Mouse (Mus musculus) 3T3-L1 (cell line): ENCODE data around the gene Polr2c.

Source experiments
- DNase-seq: peaks from one replicate; pipeline ENCODE4 v3.0.0-alpha.2; 2015; ENCODE audit warnings: low read depth, low spot score

The Polr2c gene

DNA sequence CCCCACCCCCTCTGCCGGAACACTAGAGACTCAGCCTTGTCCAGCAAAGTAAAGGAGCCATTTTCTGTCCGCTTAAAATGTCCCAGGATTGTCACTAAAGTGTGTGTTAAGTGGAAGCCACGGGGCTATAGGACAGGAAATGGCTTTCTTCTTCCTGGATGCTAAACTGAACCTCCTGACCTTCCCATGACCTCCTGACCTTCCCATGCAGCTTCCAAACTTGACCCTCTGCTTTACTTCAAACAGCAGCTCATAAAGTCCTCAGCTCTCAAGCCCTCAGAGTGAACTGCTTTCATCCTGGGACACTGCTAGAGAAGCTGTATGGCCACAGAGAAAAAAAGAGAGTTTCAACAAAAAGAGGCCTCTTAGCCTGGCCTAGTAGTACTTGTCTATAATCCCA, 19.6 kb downstream of the Polr2c start:
- no peak for DNase-seq

DNA sequence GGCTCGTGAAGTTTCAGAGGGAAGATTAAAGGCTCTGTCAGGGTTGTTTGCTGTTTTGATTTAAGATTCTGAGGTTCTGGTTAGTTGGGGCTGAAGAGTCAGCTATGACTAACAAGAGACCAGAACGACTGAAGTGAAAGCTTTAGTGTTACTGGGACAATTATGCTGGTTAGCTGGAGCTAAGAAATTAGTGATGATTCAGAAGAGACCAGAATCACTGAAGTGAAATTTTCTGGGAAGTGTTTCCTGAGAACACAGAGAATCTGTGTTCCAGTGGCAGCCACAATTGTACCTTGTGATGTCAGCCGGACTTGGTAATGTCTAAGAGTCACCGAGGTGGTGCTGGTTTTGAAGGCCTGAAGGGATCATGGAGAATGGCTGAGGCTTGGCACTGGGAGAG, 23.5 kb downstream of the Polr2c start:
- no peak for DNase-seq

DNA sequence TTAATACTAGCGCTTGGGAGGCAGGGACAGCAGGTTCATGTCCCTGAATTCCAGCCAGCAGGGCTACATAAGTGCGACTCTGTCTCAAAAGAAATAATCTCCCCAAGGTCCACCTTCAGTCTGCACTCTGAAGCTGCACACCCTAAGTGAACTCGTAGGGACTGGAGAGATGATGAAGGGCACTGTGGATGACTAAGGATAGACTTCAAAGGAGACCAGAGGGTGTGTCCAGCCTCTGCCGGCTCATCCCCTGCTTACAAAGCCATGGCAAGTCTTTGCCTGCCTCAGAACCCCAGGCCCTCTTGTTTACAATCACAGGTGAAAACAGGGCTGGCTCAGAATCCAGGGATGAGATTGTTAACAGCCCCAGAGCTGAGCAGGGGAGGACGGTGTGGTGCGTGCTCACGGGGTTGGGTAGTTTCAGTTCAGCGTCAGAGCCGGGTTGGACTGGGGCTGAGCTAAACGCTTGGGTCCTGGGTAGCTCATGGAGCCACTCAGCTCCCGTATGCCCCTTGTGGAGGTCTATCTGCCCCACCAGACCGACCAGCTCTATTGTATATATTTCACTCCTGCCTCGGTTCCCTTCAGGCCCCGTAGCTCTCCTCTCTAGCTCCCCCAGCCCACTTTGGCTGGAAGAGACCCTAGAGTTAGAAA, 31.3 kb downstream of the Polr2c start:
- no peak for DNase-seq

DNA sequence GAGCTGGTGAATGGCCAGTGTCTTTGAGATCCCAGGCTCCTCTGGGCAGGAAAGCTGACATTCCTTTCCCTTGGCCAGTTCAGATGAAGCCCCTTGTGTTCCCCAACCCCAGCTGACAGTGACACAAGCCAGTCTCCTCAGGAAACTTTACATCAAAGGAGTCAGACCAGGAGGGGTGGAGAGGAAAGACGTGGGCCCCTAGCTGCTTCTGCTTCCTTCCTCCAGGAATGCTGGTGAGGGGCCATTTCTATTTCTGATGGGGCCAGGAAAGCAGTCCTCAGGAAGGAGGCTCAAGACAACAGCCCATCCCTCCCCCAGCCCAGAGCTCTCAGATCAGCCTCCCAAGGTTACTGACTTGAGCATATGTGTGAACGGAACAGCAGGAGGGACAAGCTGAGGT, 35.7 kb downstream of the Polr2c start:
- no peak for DNase-seq

DNA sequence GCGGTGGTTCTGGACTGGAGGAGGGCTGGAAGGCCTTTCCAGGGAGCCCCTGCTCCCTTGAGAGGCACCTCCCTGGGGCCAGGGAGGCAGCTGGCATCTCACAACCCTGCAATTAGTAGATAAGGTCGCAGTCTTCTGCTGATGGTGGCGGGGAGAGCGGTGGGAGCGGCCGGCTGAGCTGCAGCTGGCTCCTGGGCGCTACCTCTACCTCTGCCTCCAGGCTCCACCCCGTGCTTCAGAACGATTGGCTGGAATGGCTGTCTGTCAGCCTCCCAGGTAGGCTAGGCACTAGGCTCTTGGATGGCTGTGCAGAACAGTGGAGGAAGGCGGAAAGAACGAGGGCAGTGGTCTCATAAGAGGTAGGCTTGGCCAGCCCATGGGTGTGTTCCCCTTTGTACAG, 42.0 kb downstream of the Polr2c start:
- no peak for DNase-seq

DNA sequence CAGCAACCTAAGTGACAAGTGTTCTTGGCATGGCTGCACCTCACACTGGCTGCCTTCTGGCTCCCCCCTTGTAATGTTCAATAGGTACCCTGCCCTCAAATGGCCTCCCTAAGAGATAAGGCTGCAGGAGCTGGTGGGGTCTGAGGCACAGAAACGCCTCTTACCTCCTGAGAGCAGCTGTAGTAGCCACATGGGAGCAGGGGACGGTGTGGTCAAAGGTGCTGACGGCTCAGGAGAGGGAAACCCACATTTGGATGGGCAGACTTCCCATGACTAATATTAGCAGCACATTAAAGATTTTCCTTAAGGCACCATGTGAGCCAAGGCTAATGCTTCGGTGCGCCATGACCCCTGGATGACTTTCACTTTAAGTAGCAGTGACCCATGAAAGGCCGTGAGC, 43.4 kb downstream of the Polr2c start:
- peak; percentile 28 for DNase-seq

DNA sequence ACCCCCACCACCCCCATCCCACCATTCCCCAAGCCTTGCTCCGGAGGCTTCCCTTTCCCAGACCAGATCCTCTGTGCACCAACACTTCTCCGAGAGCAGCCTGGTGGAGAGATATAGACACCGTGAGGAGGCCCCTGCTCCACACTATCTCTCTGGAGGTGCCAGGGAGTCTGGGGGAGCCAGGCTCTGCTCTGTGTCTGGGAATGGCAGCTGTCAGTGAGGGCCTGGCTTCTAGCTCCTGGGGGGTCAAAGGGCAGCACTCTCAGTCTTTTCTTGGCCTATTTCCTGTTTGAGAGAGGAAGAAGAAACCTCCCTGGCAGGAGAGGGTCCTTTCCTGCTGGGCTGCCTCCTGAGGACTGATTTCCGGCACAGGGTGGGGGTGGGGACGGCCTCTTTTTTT, 43.8 kb downstream of the Polr2c start:
- DNase-seq: no peak

DNA sequence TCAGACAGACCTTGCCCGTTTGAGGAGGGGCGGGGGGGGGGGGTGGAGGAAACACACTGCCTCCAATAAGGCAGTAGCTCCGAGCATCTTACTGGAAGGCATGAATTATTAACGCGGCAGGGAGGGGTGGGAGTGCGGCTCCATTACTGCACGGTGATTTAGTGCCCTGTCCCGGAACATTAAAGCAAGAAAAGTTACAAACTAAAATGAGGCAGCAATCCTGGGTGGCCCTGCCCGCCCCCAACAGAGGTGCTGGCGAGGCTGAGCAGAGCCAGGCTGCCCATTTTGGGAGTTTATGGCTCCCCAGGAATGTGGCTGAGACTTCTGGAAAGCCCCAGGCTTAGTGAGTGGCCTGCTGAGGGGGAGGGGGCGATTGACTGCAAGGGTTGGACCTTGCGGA, 46.5 kb downstream of the Polr2c start:
- no peak for DNase-seq

DNA sequence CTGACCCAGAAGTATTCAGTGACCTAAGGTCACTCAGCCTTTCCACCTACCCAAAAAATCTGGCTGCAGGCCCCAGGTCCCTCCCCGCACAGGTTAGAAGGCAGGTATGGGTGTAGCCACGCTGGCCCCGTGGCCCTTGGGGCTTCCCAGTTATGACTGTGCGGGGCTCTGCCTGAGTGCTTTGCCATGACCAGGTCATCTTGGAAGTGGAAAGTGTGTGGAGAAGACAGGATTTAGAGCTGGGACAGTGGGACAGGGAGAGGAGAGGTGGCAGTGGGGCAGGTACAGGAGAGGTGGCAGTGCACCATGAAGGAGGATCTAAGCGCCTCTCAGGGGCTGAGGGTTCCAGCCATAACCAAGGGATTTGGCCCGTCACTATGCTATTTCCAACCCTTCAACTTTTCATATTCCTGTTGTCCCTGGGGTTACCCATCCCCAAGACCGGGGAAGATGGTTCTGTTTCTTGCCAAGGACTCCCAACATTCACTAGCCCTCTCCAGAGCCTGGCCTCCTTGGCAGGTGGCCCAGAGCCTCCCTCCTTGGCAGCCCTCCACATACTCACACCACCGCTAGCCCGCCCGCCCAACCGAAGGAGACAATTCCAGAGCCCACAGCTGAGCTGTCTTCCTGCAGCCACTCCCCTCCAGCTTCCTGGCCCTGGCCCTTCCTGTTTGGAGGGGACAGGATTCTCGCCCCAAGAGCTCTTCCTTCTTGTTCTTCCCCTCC, 47.4 kb downstream of the Polr2c start:
- peak; percentile 57 for DNase-seq

DNA sequence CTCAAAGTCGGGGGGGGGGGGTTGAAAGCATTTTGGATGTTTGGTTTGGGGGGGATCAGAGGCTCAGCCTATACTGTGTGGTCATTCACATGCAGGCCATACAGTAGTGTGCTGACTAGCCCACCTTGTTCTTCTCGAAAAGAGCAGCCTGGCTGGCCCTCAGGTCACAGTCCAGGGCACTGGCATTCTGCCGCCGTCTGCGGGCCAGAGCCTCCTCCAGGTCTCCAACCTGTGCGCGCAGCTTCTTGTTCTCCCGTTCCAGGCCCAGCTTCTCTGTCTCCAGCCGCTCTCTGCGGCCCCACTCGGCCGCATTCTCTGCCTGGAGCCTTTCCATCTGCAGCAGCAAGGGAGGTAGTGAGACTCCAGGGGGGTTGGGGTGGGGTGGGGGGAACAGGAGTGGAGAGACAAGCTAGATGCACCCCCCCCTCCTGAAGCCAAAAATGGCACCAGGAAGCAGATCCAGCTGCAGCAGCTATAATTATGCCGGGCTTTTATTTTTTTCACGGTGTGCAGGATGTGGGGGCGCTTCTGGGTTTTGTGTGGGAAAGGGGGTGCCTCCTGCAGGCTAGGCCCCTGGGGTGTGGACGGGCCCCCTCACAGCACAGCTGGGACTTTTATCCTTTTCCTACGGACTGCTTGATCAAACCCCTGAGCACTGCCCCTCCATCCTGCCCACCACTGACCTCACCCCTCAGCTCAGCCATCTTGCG, 50.5 kb downstream of the Polr2c start:
- DNase-seq: no peak

DNA sequence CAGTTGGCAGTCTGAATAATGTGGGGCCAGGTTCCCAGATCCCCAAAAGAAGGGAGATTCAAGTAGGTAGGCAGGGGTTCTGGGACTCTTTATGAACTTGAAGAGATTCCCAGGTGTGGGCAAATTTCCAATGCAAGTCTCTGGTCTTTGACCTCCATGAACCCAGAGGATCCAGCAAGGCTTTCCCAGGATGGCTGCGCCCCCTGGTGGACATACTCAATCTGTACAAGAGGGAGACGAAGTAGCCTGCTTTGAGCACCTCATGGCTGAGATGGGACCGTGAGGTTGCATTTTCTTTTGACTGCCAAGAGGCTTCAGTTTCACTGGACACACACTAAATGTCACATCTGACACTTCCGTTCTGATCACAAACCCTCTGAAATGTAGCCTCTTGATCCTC, 51.6 kb downstream of the Polr2c start:
- DNase-seq: peak; percentile 82

DNA sequence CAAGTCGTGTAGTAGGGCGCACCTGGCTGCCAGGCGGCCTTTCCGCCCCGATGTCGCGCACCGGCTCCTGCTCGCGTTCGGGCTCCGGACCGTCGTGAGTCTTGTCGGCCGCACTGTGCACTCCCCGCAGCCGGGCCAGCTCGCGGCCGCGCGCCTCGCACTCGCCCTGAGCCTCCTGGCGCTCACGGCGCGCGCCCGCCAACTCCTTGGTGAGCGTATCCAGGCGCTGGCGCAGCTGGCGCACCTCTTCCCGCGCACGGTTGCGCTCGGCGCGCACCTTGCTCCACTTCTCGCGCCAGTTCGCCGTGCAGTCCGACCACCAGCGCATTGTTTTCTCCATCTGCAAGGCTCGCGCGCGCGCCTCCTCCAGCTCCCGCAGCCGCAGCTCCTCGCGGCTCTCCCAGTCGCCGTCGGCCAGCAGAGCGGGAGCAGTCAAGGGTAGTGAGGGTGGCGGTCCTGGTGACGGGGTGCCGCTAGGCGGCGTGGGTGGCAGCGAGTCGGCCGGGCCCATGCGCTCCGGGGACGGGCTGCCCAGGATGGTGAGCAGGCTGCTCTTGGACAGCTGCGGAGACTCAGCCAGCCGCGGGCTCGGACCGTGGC, 55.9 kb downstream of the Polr2c start:
- no peak for DNase-seq

DNA sequence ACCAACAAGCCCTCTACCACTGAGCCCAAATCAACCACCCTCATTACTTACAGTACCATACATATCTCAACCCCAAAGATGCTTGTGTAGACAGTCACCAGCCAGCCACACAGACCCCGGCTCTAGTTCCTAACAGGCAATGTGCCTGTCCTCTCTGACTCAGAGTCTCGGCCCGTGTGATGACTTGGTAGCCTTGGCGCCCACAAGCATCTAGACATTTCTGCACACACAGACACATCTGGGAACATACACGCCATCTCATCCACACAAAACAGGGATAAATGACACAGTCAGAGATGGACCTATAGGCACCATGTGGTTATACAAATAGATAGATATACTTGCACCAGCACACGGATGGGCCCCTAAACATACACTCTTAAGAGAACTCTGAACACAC, 57.0 kb downstream of the Polr2c start:
- DNase-seq: peak; percentile 53

DNA sequence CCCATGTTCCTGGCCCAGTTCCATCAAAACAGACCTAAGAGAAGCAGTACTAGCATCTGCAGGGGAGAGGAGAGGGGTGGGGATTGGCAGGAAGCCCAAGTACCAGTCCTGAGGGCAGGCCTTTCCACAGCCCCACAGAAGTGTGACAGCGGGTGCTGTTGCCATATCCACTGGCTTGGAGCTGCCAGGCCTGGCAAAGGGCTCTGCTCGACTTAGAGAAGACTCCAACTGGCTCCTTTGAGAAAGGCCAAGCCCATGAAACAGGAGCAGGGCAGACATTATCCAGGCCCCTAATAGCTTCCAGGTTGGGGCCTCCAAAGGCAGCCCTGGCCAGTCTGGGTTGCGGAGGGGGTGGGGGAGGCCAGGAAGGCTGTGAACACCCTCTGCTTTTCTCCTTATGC, 57.5 kb downstream of the Polr2c start:
- DNase-seq: peak; percentile 53

DNA sequence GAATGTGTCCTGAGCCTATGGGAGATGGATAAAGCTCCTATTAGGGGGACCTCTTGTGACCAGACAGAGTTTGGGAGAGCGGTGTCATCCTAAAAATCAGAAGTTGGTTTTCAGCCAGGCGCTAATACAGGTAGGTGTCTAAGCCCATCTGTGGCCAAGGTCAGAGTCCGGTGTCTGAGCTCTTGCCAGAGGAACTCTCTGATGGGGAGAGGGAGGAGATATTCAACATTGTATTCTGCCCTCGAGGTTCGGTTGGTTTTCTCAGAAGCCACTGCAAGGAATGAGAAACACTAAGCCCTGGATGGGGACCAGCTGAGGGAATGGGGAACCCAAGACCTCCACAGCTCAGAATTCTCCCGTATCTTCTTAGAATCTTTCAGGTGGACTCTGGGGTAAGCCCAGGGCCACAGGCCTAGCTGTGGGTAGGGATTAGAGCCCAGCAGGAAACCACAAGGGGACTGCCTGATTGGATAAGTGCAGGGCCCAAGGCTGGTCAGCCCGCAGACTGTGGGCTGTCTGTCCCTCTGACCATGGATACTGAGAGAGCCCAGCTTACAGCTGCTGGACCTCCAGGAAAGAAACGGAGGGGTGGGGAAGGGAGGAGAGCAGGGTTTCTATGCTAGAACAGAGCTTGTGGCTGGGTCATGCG, 59.2 kb downstream of the Polr2c start:
- peak; percentile 45 for DNase-seq

DNA sequence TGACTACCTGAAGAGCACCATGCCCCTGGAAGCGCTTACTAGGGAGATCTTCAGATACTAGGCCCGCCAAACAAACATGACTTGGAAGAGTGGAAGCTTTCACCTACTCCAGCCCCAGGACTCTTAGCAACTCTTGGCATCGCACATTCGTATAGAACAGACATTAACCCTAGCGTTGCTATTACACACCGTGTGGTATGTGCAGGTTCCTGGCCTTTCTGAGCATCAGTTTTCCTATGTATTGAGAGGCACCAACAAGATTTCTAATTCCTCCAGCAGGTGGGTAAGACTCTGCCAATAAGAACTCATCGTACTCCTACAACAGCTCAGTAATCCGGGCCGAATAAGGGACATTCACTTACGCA, 59.7 kb downstream of the Polr2c start:
- DNase-seq: no peak

DNA sequence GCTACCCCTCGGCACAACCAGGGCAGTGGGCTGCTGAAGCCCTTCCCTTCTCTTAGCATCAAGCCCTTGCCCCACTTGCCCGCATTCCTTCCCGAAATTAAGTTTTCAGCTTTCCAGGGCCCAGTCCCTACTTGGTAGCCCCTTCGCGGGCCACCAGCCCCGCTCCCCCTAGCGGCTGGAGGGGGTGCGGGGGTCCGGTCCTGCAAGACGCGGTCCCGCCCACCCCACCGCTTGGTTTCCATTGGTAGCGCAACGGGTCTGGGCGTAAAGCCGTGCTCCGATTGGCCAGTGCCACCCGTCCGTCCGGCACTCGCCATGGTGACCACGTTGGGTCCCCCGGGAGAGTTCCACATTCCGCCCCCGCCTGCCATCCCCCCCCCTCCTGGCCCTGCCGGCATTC, 60.1 kb downstream of the Polr2c start:
- peak; percentile 97 for DNase-seq

DNA sequence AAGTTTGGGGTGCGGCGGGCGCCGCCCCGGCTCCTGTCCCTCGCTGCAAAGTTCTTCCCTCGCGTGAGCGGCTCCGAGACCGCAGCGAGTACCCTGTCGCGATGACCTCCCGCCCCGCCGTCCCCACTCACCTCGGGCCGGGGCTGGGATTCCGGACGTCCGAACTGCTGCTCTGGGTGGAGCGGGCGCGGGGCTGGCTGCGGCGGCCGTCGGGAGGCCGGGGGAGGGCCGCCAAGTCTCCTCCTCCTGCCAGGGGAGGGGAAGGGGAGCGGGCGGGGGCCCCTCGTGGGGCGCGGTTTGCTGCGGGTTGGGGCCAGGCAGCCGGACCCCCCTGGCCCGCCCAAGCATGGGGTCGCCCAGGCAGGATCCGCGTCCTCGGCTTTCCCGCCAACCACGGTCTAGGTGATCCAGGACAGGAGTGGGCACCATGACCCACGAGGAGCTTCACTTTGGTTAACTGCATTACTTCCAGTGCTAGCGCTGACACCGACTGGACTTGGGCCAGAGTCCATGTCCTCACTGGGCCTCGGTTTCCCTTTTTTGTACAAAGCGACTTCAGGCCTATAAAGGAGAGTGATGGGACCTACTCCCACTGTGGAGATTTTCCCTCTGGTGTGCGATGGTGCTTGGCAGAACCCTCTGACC, 60.7 kb downstream of the Polr2c start, which contains the start of gene Ccdc102a:
Gene Ccdc102a, minus strand, starts transcription at position 248 of the 645 bp plus-strand sequence.
- peak; percentile 30 for DNase-seq

DNA sequence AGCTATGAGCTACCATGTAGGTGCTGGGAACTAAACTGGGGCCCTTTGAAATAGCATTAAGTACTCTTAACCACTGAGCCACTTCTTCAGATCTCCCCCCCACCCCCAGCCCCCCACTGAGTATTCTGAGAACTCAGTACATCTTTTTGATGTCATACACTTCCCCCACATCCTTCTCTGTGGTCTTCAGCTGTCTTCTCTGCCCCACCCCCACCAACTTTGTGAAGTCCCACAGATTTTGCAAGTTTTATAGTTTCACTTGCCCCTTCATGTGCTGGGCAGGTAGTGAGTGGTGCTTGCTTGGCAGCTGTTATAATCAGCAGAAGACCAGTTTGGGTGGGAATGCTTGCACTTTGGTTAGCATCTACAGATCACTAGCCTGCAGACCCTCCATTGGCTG, 62.0 kb downstream of the Polr2c start:
- DNase-seq: no peak

DNA sequence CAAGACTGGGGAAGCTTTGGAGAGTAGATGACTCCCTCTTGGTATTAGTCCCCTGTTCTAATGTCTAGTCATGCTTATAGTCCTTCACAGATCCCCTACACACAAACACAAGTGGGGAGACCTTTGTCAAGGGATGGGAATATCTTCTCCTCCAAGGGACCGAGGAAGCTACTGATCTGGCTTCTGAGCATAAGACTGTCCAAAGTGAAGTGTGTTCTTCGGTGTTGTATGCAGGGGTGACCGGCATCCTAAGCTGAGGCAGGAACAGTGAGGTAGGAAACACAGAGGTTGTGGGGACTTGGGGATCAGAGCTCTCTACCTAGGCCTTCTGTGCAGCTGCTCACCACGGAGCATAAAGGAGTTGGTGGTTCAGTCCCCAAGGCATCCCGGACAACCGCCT, 64.9 kb downstream of the Polr2c start:
- DNase-seq: no peak

DNA sequence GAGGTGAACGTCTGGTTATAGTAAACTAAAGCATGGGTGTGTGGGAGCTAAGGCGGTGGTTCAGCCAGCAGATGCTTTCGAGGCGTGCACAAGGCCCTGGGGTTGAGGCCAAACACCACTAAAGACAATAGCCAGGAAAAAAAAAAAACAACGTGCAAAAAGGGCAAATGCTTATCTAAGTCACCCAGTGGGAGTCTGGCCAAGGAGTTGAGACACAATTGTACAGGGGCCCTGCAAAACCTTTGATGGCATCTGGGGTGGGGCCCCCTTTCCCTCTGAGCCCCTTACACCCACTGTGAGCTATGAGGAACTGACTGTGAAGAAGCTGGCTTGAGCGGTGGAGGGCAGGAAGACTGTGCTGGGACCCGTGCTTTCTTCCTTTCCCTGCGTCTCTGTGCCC, 65.4 kb downstream of the Polr2c start:
- DNase-seq: no peak
